Mouse (Mus musculus) small intestine, adult 2 months (tissue): Measurements from ENCODE around the gene Maml3.

ENCODE experiments used
- CTCF ChIP-seq: fragments of 200-500 bp; IDR thresholded peaks from 2 replicates; pipeline ENCODE4 v1.5.1; 2012; ENCODE audit warnings: low read depth, mild to moderate bottlenecking, control low read depth, inconsistent platforms, low read length, moderate library complexity, mixed read lengths; ENCODE audit not compliant: insufficient replicate concordance, insufficient read length; ENCODE audit errors: extremely low read depth
- POLR2A ChIP-seq: fragments of 200-500 bp; IDR thresholded peaks from 2 replicates; pipeline ENCODE4 v1.6.1; 2012; ENCODE audit warnings: low read depth, mild to moderate bottlenecking, control low read depth, inconsistent platforms, low read length, moderate library complexity

- TF ChIP-seq POLR2A (no peak), CTCF (no peak)
Observed at GRCm38 (mm10) chr3:51694576-51694975, 410.3 kb downstream of the Maml3 start.
